Mouse (Mus musculus): Measurements from ENCODE around the gene Nav2.

Nav2 gene

DNA sequence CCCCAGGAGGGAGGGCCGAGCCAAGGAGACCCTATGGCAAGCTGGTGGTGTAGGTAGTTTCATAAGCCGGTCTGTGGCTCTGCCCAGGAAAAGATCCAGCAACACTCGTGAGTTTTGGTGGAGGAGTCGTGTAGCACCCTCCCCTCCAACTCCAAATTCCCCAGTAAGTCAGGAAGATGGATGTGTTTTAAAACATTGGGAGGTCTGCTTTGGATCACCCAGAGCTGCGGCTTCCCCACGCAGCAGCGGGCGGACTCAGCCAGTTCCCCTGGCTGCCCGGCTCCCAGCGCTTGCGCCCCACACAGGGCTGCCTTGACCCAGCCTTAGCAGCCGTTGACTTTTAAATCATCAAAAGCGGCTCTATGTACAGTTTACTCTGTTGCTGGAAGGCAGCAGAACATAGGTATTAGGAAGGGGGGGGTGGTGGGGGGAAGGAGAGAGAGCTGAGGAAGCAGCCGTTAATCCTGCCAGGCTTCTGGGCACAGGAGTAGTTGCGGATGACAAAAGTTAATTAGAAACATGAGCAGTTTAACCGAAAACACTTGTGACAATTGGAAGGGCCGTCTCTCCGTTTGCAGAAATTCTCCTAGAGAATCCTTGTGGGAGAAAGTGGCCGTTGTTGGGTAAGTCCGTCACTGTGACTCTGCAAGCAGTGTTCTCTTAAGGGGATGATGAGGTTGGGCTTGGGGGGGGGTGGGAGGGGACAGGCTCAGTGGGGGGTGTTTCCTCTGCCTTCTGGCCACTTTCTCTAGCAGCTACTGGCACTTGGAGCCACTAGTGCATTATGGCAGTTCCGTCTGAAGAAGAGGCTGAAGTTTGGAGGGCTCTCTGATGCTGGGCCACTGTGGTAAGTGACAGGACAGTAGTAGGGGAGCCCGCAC lies 542.0 kb downstream of the Nav2 start:
- DNase-seq (ENCODE audit: low read depth): peak; percentile 66

DNA sequence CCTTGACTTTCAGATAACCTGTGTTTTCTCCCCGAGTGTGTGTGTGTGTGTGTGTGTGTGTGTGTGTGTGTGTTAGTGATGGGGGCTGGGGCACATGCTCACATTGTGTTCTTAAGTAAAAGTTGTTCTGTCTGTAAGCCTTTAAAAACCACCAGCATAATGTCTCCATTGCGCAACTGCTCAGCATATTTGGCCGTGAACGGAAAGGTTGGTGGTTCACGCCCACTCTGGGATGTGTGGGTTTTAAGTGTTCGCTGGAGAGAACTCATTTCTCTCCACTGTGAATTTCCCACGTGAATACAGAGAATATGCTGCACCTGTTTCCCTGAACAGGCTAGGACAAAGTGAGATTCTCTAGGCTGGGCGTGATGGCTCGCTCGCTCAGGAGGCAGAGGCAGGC lies 542.7 kb downstream of the Nav2 start:
- DNase-seq (ENCODE audit: low read depth): peak; percentile 60

DNA sequence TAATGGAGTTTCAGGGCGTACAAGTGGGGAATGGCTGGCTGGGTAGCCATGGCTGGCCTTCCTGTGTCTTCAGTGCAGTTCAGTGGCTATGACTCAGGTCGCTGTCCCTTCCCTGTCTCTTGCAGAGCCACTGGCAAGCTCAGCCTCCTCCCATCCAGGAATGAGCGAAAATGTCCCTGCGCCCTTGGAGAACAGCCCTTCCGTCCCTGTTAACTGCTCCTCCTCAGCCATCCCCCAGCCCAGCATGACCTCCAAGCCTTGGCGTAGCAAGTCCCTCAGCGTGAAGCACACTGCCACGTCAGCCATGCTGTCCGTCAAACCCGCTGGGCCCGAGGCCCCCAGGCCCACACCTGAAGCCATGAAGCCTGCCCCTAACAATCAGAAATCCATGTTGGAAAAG lies 543.8 kb downstream of the Nav2 start:
- no peak for DNase-seq (ENCODE audit: low read depth)

DNA sequence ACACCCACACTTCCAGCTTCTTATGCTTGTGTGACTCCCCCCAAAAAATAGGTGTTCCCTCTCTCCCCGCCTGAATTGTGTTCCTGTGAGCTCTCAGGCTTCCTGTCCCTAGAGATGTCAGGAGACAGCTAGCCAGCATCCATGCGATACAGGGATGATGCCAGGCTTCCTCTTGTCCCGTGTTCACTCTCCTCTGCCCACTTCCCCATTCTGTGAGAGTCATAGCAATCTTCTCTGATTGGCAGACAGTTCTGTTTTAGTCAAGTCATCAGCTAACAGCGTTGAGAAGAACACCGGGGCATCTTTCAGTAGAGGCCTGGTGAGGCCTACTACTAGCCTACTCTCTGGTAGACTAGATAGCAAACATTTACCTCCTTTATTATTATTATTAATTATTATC lies 546.1 kb downstream of the Nav2 start:
- DNase-seq (ENCODE audit: low read depth): no peak

DNA sequence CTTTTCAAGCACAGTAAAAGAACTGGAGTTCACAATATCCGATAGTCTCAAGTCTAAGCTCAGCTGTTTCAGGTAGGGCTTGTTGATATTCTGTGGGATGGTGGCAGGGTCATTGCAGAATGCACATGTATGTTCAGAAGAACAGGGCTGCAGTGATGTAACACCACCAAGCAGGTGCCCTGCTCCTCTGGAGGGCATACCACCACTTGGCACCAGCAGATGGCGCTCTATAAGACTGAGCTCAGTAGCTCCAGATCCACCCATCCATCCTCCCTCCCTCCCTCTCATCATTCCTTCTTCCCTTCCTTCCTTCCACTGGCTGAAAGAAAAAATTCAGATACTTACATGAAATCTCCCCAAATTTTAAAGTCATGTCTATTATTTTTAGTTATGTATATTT lies 547.6 kb downstream of the Nav2 start:
- no peak for DNase-seq (ENCODE audit: low read depth)

DNA sequence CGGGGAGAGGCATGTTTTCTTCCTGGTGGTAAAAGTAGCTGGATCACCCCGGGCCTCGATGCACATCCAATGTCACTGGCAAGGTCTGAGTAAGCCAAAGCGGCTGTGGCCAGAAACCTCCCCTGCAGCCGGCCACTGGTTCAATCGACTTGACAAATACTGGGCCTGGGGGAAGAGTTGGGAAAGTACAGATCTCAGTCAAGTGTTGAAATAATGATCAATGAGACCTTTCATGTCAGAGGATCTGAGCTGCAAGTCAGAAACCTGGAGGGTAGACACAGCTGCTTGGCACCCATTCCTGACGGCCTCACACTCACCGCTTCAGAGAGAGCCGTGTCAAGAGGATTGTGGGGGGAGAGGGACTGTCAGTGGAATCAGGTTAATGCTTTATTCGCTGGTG lies 548.9 kb downstream of the Nav2 start:
- DNase-seq (ENCODE audit: low read depth): no peak

DNA sequence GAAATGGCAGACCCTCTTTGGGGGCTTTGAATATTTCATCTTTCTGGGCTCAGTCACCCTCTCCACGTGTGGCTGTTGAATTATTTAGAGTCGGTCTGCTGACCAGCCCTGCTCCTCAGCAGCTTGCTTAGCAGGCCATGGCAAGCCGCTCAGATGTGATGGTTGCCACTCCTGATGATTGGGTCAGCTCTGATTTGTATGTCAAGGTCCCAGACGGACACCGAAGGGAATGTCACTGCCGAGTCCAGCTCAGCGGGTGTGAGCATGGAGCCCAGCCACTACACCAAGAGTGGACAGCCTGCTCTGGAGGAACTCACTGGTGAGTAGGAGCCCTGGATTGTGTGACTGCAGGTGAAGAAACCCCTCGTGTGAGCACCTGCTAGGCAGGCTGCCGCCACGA lies 549.4 kb downstream of the Nav2 start:
- DNase-seq (ENCODE audit: low read depth): no peak

DNA sequence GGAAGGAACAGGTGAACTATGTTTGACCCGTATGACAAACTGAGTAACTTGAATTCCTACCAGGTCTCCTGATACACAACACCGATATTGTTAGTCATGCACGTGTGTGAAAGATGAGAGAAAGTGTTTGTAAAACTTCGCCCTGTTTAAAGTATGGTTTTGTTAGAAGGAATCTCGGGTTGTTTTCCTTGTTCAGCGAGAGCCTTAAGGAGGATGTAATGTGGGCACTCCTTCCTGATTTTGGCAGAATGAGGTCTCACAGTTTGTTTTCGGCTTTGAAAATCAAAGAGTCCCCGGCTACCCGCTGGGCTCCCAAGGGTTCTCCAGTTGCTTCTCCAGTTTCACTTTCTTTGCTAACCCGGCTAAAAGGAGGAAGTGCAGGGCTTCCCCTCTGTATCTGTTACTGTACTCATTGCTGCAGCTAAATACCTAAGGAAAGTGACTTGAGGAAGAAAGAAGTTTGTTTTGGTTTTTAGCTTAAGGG lies 553.9 kb downstream of the Nav2 start:
- no peak for DNase-seq (ENCODE audit: low read depth)

DNA sequence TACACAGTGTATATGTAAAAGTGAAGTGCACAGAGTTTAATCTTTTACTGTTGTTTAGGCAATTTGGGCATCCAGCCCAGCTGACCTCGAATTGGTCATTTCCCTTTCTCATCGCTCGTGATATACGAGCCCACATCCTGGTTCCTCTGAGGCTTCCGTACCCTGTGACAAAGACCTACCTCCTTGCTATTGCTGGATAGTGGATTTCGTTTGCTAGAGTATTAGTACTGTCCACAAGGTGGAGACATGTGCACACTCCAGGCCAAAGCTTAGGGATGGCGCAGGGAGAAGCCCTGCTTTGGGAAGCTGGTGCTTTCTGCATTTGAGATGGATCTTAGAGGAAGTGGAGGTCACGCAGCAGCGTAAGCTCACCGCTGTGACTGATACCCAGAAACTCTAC lies 559.3 kb downstream of the Nav2 start:
- peak; percentile 38 for DNase-seq (ENCODE audit: low read depth)

DNA sequence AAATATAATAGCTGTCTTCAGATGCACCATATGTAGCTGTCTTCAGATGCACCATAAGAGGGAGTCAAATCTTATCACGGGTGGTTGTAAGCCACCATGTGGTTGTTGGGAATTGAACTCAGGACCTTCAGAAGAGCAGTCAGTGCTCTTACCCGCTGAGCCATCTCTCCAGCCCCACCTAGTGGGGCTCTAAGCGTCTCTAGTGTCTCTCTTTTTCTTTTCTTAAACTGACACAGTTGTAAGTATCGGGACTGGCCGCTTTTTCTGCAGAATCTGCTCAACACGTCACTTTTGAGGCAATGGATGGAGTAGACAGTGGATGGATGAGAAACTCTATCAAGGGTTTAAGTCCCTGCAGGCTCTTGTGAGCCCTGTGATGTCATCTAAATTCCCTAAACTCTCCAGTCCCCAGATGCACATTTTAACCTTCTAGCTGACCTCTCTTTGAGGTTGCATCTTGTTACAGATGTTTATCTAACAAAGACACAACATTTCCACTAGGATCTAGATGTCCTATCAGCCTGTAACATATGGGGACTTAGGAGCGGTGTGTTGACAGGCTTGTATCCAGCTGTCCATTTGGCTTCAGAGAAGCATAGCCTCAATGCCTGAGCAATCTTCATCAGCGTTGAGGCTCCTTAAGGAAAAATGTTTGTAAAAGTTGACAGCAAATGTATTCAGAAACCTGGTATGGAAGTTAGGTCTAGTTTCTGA lies 560.1 kb downstream of the Nav2 start:
- DNase-seq (ENCODE audit: low read depth): no peak

DNA sequence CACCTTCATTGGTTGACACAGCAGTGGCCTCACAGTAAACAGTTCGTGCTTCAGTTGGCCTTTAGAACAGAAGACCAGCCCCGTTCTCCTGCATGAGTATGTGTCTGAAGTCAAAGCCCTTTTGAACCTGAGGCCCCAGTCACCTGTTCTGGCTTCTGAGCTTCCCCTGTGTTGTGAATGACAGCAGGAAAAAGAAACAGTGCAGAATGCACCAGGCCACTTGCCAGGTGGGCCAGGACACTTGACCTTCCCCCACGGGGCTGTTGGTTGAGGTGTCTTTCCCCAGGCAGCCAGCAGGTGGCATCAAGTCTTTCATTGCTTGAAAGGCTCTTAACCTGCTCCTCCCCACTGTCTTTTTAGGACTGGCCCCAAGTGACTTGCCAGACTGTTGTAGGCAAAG lies 562.8 kb downstream of the Nav2 start:
- no peak for DNase-seq (ENCODE audit: low read depth)

DNA sequence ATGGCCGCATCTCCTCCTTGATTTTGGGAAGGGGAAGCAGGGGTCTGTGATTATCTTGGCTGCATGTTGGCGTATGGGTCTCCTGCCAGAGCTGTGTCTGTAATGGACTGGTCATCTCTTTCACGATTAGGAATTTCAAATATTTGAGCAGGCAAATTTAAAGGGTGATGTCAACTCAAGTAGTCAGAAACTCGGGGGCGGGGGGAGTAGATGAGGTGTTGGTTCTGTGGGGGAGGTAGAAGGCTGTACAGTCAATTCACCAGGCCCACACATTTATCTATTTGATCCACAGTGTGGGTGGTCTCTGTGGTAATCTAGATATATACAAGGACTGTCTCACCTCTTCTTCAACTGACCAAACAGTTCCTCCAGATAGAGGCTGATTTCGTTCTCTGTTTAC lies 566.8 kb downstream of the Nav2 start:
- no peak for DNase-seq (ENCODE audit: low read depth)

DNA sequence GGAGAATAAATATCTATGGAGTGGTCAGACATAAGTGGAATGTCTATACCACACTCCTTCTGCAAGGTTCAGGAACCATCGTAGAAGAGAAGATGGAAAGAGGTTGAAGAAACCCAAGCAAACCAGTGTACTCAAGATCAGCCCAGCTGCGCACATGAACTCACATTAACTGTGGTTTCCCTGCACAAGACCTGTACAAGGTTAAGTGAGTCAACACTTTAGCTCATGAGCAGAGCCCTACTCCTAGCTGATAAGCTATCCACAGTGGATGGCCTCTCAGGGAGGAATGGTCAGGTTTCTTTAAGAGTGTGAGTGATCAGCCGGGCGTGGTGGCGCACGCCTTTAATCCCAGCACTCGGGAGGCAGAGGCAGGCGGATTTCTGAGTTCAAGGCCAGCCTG lies 567.6 kb downstream of the Nav2 start:
- no peak for DNase-seq (ENCODE audit: low read depth)

DNA sequence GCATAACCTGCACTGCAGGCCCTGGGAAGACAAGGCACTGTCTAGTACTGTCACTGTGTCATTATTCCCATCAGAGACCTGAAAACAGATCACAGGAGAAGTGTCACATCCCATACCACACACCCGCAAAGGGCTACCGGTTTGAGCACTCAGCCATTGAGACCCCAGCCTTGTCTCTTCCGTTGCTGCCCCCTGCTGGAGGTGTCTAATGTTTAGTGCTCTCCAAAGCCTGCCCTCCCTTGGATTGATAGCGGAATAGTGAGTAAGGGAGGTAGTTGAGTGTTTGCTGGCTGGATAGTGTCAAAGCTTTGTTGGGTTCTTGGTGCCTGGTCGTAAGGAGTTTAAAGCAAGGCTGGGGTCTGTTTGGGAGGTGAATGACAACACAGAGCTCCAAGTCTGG lies 568.1 kb downstream of the Nav2 start:
- DNase-seq (ENCODE audit: low read depth): no peak

DNA sequence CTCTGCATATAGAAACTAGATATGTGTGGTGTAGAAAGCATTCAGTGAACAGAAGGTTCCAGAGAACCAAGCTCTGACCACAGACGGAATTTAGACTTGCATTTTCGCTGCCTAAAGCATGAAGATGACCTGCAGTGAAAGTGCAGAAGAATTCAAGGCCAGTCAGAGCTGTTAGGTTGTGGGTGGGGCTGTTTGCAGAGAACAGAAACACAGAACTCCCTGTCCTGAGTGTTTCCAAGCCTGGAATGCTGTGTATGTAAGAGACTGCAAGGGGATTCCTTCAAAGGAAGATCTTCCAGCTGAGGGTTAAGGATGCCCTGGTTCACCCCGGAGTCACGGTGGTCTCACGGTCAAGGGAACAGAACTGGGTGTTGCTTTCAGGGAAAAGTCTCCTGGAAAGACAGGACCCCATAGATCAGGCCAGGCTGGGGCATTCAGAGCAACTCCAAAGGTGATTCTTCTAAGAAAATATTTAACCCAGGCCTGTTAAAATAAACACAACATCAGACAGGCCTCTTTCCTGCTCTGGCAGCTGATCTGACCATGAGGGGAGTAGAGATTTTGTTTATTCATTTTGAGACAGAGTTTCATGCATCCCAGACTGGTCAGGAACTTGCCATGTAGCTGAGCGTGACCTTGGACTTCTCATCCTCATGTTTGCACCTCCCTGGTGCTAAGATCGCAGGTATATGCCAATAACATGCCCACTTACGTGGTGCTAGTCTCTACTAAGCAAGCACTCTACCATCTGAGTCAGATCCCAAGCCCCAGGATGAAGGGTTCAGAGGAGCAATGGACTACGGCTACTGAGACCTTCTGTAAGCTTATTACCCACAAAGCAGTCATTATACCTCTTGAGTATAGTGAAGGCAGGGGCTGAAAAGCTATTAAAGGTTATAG lies 568.8 kb downstream of the Nav2 start:
- no peak for DNase-seq (ENCODE audit: low read depth)

DNA sequence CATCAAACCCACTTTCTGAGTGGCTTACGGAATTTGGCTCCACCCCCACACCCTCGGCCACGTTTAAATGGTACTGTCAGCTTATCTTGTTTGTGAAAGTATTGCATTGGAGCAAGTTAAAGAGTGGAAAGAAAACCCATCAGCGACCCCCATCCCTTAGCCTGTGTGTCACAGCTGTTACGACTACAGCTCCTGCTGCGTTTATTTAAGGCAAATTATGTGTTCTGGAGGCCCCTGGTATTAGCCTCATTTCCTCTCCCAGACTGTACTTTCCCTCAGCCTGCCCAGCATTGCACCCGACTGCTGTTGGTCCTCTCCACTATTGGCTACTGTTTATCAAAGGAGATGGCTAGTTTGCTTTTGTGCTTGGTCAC lies 569.4 kb downstream of the Nav2 start:
- DNase-seq (ENCODE audit: low read depth): no peak

DNA sequence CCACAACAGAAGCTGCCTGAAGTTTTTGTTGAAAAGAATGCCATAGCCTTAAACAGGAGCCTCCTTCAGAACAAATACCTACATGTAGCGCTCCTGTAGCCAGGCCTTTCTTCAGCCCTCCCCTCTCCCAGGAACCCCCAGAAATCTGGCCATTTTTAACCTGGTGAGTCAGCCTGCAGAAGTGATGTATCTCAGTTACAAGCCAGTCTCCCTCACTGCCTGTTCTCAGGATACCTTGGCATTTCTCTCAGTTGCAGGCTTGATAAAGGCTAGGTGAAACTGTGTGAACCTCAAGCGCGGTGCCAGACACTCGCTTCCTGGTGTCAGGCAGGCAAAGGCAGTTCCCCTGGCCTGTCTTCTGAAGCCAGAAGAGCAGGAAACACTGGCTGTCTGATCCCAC lies 570.4 kb downstream of the Nav2 start:
- no peak for DNase-seq (ENCODE audit: low read depth)

DNA sequence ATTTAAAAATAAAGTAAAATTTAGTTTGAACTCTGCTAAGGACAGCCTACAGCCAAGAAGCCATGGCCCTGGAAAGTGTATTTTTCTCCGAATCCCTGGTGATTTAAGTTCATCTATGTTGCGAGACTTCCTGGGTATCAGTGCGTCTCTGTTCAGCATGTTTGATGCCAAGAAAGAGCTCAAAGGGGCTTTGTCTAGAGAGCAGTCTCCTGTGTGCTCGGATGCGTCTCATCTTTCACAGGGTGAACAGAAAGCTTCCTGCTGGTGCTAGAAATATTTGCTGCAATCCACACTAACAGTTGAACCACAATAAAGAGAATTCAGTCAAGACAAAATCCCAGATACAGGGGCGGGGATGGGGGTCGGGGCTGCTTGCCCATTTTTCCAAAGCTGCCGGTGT lies 572.4 kb downstream of the Nav2 start:
- DNase-seq (ENCODE audit: low read depth): peak; percentile 22

DNA sequence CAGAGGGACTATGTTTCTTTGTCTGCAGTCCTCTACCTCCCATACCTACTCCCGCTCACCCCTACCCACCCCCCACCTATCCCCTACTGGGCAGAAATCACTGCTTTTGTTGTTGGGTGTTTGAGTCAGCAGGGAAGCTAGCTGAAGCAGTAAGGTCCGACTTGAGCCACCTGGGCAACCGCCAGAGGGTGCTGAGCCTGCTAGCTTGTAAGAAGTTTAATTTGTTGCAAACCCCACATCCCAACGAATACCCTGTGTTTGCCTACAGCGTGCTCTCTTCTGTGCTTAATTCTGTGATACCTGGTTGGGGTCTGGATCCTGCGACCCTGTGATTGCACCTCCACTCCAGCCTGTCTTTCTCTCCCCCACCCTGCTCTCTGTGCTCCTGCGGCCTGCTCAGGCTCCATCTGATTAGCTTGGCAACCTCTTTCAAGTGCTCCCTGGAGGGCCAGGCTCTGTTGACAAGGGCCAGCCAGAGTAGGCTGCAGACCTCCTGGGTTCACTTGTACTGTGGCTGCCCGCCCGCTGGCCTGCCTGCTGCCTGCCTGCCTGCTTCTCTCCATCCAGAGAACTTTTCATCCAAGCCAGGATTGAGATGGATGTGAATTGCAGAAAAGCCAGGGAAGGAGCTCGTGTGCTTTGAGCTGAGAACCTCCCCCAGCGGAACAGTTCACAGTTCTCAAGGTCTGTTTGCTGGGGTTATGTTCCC lies 575.7 kb downstream of the Nav2 start:
- peak; percentile 23 for DNase-seq (ENCODE audit: low read depth)

DNA sequence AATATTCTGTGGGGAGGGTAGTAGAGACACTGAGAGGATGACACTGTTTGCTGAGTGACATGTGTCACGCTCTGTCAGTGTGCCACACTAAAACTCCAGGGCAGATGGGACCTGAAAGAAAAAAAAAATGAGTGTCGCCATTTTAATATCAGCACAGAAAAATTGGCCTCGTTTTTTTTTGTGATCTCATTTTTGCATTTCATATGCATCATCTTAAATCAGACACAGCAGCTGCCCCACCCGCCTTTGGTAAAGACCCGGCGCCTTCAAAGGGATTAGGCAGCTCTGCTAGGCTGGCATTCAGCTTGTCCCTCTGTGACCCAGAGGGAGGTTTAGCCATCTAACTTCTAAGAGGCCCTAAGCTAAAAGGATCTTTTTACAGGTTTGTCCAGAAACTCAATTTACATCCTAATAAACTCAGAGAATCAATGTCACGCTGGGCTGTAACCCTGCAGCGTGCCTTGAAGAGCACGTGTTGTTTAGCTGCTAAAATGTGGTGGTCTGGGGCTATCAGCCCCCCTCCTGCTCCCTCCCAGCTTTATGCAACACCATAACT lies 576.9 kb downstream of the Nav2 start:
- no peak for DNase-seq (ENCODE audit: low read depth)

DNA sequence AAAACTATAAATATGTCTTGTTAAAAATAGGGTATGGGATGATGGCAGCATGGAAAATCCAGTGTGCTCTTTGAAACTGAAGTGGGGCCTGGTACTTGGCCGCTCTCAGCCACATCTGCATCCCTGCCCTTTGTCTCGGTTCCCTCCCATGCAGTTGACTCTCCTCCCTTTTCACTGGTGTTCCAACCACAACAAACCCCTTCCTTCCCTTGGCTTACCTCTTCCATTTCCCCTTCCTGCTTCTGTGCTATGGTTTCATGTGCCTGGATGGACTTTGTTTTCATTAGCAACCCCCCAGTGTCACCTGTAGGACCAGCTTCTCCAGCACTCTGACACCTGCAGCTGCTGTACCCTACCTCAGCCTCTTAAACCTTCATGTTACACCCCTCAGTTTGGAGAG lies 578.8 kb downstream of the Nav2 start:
- no peak for DNase-seq (ENCODE audit: low read depth)

Data from fibroblast of lung, adult 2 months (primary cell).